Mouse (Mus musculus) small intestine, adult 2 months (tissue): ENCODE results near the gene Tle3.

Experiments
- CTCF ChIP-seq: fragments of 200-500 bp; IDR thresholded peaks from 2 replicates; pipeline ENCODE4 v1.5.1; 2012; ENCODE audit warnings: low read depth, mild to moderate bottlenecking, control low read depth, inconsistent platforms, low read length, moderate library complexity, mixed read lengths; ENCODE audit not compliant: insufficient replicate concordance, insufficient read length; ENCODE audit errors: extremely low read depth
- POLR2A ChIP-seq: fragments of 200-500 bp; IDR thresholded peaks from 2 replicates; pipeline ENCODE4 v1.6.1; 2012; ENCODE audit warnings: low read depth, mild to moderate bottlenecking, control low read depth, inconsistent platforms, low read length, moderate library complexity

DNA sequence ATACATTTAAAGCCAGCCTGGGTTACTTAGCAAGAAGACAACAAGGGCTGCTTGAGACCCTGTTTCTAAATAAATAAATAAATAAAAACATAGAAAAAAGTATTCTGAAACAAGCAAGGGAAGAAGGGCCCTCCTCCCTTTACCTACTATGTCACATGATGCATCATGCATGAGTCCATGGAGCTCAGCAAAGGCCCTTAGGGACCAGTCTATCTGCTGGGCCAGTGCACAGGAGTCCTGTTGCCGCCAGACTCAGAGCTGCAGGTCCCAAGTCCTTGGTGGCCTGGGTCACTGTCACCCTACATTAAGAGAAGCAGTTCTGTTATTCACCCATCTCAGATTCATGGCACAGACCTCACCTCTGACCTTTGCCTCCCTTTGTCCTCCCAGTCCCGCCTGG, 61.0 kb downstream of the Tle3 start:
- TF ChIP-seq CTCF = no peak
- TF ChIP-seq POLR2A = no peak
